Mouse (Mus musculus): ENCODE data around the gene Tssk1.

Tssk1 gene

DNA sequence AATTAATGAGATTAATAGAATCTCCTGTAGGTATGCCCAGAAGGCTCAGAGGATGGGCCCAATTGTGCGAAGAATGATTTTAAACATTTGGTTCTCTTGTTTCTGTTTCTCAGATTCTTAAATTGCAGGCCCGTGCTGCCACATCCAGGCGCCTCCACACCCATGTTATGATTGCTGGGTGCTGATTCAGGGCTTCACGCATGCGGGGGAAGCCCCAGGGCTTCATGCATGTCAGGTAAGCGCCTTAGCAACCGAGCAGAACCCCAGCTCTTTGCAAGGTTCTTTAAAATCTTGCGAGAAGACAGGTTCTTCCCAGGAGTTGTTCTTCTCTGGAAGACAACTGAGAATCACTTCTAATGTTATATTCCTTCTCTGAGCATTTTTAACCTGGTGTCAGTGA, 49.4 kb downstream of the Tssk1 start:
- no peak for DNase-seq (ENCODE audit: extremely low read depth, low read depth)

DNA sequence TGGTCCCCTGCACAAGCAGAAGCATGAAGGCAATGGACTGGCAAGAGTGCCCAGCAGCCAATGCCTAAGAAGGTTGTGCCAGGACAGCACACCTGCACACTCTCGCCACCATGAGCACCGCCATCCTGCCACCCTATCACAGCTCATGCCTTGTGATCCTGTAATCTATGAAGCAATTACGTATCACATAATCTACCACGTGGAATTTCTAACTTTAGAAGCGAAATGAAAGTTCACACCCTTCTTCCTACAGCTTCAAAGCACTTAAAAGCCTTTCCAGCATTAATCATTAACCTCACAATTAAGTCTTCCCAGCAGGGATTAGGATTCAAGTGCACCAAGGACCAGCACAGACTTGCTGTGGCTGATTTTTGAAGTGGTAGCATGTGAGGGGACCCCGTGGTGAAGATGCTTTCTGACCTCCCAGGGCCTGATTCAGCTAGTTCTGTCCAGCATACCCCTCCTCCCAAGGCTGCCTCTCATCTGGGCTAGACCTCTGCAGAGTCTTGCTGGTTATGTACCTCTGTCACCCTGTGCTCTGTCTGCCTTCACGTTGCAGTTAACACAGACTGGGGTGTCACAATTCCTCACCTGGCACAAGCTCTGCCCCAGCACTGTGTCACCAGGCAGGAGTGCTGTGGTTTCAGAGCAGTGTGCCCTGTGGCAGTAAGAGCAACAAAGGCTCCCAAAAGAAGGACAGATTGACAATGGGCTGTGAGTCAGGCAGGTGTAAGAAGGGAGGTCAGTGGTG, 51.2 kb downstream of the Tssk1 start:
- no peak for DNase-seq (ENCODE audit: extremely low read depth, low read depth)

Measured in MEL-GATA-1-ER (cell line).